Mouse (Mus musculus) forebrain, embryonic 14.5 days (tissue): ENCODE measurements around the gene Gigyf1. TPM values are rescaled to one million over a fixed set of nuclear protein-coding genes. Genes with fewer than 3 reads are reported as not detected.

ENCODE experiments used
- ATAC-seq: fragments of 200-750 bp; cut with Nextera tagmentation; 2 replicates; pipeline ENCODE4 v1.8.0; 2017; ENCODE audit warnings: mild to moderate bottlenecking, moderate library complexity
- DNase-seq: peaks from one replicate; pipeline ENCODE4 v3.0.0-alpha.2; 2015; ENCODE audit warnings: low spot score
- H3K27ac ChIP-seq: fragments of 300-500 bp; sonication (generic); 2 replicates; pipeline ENCODE4 v1.5.1; 2014; ENCODE audit warnings: low read depth, mild to moderate bottlenecking, control low read depth, low read length, moderate library complexity
- H3K27me3 ChIP-seq: fragments of 300-500 bp; sonication (generic); replicated peaks from 2 replicates; pipeline ENCODE4 v1.6.1; 2014; ENCODE audit warnings: low read length, control low read depth, mixed read lengths; ENCODE audit not compliant: control insufficient read depth, insufficient read depth
- H3K36me3 ChIP-seq: fragments of 300-500 bp; sonication (generic); 2 replicates; pipeline ENCODE4 v1.6.1; 2014; ENCODE audit warnings: low read length, control low read depth; ENCODE audit not compliant: control insufficient read depth, insufficient read depth
- H3K4me1 ChIP-seq: fragments of 300-500 bp; sonication (generic); 2 replicates; pipeline ENCODE4 v1.6.1; 2014; ENCODE audit warnings: antibody characterized with exemption, low read length, control low read depth; ENCODE audit not compliant: control insufficient read depth, insufficient read depth
- H3K4me2 ChIP-seq: fragments of 300-500 bp; sonication (generic); 2 replicates; pipeline ENCODE4 v1.6.1; 2014; ENCODE audit warnings: mild to moderate bottlenecking, control low read depth, low read length
- H3K4me3 ChIP-seq: fragments of 300-500 bp; sonication (generic); 2 replicates; pipeline ENCODE4 v1.5.1; 2014; ENCODE audit warnings: low read depth, low read length, control low read depth
- H3K9ac ChIP-seq: fragments of 300-500 bp; sonication (generic); 2 replicates; pipeline ENCODE4 v1.6.1; 2014; ENCODE audit warnings: mild to moderate bottlenecking, low read length, control low read depth, moderate library complexity
- H3K9me3 ChIP-seq: fragments of 300-500 bp; sonication (generic); replicated peaks from 2 replicates; pipeline ENCODE4 v1.6.1; 2016; ENCODE audit warnings: low read length, control low read depth, mixed read lengths; ENCODE audit not compliant: control insufficient read depth
- WGBS: fragments of 180-500 bp; shearing (Covaris S2); extraction: QIAGEN DNeasy Blood & Tissue Kit; methylation state at CpG from one replicate; pipeline ENCODE4 v1.1.7; 2014; 5-methylcytosine and 5-hydroxymethylcytosine counted together
- polyA plus RNA-seq: library from polyadenylated mRNA; unstranded; fragments of >200 nt; fragmentation: Nextera tagmentation; extraction: Ambion mirVana; gene quantifications from 2 replicates; pipeline ENCODE4 v1.2.1, GENCODE M21; 2014

The Gigyf1 gene
- polyA plus RNA-seq, 1 experiment from 2014 or later = 11.5 TPM

DNA sequence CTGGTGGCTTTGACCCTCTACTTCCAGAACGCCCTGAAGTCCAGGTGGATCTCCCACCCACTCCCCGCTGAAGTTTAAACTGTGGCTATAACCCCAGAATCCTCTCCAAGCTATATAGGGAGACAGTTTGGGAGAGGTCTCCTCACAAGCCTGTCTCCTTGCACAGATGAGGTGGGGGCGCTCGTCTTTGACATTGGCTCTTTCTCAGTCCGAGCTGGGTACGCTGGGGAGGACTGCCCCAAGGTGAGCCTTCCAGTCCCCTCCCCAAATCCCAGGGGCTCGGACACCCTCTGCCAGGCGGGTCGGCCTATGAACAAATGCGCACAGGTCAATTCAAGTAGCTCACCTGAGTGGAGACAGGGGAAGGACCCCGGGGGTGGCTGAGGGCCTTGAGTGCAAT, 35.5 kb downstream of the Gigyf1 start:
- no peaks in the 10 kb centered on the region for H3K36me3 ChIP-seq
- no peaks in the 10 kb centered on the region for H3K9me3 ChIP-seq
- WGBS = 48% methylated on average over 11 of the region's 11 CpGs
- peak overlapping the region; percentile 55 for H3K4me3 ChIP-seq
- H3K9ac ChIP-seq = peak overlapping the region; percentile 69
- peak overlapping the region; percentile 62 for H3K4me2 ChIP-seq
- H3K27me3 ChIP-seq = no peaks in the 10 kb centered on the region
- DNase-seq (no peak), ATAC-seq (0 out of 2 replicates have a peak, but pooled peaks have one; percentile 21)
- H3K4me1 ChIP-seq = peaks cover 7% of the 10 kb centered on the region; the same call in 1 of the 2 replicates
- H3K27ac ChIP-seq = 0 out of 2 replicates have a peak overlapping the region, but pooled peaks have one; percentile 54

DNA sequence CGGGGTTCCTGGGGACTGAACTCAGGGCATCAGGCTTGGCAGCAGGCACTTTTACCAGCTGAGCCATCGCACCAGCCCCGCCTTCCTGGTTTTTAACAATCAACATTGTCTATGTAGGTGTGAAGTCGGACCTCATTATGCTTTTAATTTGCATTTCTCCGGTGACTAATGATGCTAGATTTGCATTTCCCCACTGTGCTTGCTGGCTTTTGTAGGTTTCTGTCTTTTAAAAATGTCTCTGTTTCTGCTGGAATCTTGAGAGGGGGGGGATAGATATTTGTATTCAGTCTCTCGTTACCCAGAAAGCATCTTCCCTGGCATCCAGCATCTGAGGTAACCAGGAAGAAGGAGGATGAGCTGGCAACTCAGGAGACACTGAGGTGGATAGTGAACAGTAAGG, 43.2 kb downstream of the Gigyf1 start:
- H3K36me3 ChIP-seq = peaks cover 2% of the 10 kb centered on the region; the same call in 1 of the 2 replicates
- no peak overlapping the region for H3K27ac ChIP-seq
- no peaks in the 10 kb centered on the region for H3K4me1 ChIP-seq
- H3K9me3 ChIP-seq = no peaks in the 10 kb centered on the region
- 23% methylated on average over 6 of the region's 6 CpGs for WGBS
- H3K27me3 ChIP-seq = no peaks in the 10 kb centered on the region
- H3K4me3 ChIP-seq = no peak overlapping the region
- ATAC-seq (no peak), DNase-seq (peak; percentile 25)
- no peak overlapping the region for H3K4me2 ChIP-seq
- no peak overlapping the region for H3K9ac ChIP-seq

DNA sequence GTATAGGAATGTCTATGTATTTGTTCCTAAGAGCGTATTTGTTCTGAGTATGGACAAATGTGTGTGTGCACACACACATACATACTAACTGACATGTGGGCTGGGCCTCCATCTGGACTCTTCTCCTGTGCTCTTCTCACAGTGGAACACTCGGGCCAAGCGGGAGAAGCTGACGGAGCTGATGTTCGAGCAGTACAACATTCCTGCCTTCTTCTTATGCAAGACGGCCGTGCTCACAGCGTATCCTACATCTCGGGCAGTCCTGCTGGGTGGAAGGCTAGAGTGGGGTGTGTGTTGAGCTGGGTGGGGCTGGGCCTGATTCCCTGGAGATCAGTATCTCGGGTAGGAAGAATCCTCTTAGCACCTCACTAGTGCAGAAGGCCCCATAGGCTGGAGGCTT, 44.6 kb downstream of the Gigyf1 start:
- H3K4me2 ChIP-seq = no peak overlapping the region
- WGBS = 79% methylated on average over 10 of the region's 10 CpGs
- no peaks in the 10 kb centered on the region for H3K9me3 ChIP-seq
- no peaks in the 10 kb centered on the region for H3K4me1 ChIP-seq
- H3K27ac ChIP-seq = no peak overlapping the region
- ATAC-seq (no peak), DNase-seq (no peak)
- no peak overlapping the region for H3K4me3 ChIP-seq
- no peaks in the 10 kb centered on the region for H3K27me3 ChIP-seq
- H3K9ac ChIP-seq = no peak overlapping the region
- H3K36me3 ChIP-seq = peaks cover 2% of the 10 kb centered on the region; the same call in 1 of the 2 replicates

DNA sequence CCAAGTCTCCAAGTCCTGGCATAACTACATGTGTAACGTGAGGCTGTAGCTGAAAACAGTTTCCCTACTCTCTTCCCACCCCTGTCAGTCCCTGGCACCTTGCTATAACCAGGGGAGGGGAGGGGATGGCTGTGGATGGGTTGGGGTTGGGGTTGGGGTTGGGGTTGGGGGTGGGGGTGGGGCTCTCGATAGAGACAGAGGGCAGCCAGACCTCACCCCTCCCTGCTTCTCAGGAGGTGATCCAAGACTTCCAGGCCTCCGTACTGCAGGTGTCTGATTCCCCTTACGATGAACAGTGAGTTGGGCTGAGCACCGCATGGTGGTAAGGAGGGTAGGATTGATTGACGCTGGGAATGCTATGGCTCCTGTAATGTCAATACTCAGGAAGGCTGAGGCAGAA, 47.4 kb downstream of the Gigyf1 start:
- Histone ChIP-seq H3K9ac (no peak overlapping the region), H3K27ac (no peak overlapping the region), H3K9me3 (no peaks in the 10 kb centered on the region), H3K4me2 (no peak overlapping the region), H3K27me3 (no peaks in the 10 kb centered on the region), H3K4me3 (no peak overlapping the region), H3K4me1 (no peaks in the 10 kb centered on the region), H3K36me3 (peaks cover 2% of the 10 kb centered on the region; the same call in 1 of the 2 replicates)
- no peak for DNase-seq
- no peak for ATAC-seq
- WGBS = 82% methylated on average over 6 of the region's 6 CpGs

DNA sequence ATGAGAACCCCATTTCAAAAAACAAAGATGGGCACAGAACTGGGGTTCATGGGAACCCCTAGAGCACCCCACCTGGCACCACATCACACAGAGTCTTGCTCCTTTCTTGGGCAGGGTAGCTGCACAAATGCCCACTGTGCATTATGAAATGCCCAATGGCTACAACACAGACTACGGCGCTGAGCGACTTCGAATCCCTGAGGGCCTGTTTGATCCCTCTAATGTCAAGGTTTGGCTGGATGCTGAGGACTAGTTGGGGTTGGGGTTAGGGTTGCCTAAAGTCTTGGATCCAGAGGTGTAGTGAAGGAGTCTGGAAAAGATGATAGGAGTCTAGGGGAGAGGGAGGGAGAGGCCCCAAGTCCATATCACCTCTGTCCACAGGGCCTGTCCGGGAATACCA, 48.1 kb downstream of the Gigyf1 start:
- DNase-seq (no peak), ATAC-seq (no peak)
- H3K9me3 ChIP-seq = no peaks in the 10 kb centered on the region
- no peak overlapping the region for H3K4me2 ChIP-seq
- H3K27me3 ChIP-seq = no peaks in the 10 kb centered on the region
- H3K4me1 ChIP-seq = no peaks in the 10 kb centered on the region
- no peak overlapping the region for H3K4me3 ChIP-seq
- H3K27ac ChIP-seq = no peak overlapping the region
- no peak overlapping the region for H3K9ac ChIP-seq
- H3K36me3 ChIP-seq = peaks cover 2% of the 10 kb centered on the region; the same call in 1 of the 2 replicates
- 95% methylated on average over 5 of the region's 5 CpGs for WGBS

DNA sequence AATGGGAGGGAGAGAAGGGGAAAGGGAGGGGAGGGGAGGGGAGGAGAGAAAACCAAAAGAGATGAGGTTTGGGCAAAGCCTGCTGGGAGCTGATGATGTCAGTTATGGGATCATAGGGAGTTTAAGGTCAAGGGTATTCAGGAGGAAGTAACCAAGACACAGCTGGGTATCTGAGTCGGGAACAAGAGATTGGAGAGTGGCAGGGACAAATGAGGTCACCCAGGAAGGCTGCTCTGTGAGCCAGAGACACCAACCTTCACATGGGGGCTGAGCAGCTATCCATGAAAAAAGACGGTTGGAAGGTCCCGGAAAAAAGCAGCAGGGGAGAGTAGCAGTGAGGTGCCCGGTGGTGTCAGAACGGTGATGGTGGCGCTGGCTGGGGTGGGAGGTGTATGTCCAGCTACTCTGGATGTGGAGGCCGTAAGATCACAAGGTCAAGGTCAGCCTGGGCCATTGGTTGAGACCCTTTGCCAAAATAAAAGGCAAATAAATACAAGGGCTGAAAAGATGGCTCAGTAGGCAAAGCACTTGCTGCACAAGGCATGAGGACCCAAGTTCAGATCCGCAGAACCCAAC, 50.0 kb downstream of the Gigyf1 start:
- no peak overlapping the region for H3K9ac ChIP-seq
- no peak for DNase-seq
- no peaks in the 10 kb centered on the region for H3K4me1 ChIP-seq
- no peak overlapping the region for H3K4me3 ChIP-seq
- no peaks in the 10 kb centered on the region for H3K9me3 ChIP-seq
- ATAC-seq = no peak
- H3K36me3 ChIP-seq = peaks cover 2% of the 10 kb centered on the region; the same call in 1 of the 2 replicates
- no peak overlapping the region for H3K4me2 ChIP-seq
- H3K27ac ChIP-seq = no peak overlapping the region
- H3K27me3 ChIP-seq = no peaks in the 10 kb centered on the region
- 85% methylated on average over 8 of the region's 8 CpGs for WGBS

DNA sequence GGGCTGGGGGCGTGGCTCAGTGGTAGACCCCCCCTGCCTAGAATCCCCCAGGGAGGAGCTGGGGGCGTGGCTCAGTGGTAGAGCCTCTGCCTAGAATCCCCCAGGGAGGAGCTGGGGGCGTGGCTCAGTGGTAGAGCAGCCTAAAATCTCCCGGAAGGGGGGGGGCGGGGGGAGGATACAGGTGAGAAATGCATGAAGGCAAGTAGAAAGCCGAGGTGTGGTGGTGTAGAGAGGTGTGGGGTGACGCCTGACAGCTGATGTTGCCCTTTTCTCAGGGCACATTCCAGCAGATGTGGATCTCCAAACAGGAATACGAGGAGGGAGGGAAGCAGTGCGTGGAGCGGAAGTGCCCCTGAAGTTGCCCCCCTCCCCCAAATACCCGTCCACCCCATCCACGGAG, 50.7 kb downstream of the Gigyf1 start:
- H3K27me3 ChIP-seq = no peaks in the 10 kb centered on the region
- peaks cover 2% of the 10 kb centered on the region; the same call in 1 of the 2 replicates for H3K36me3 ChIP-seq
- 72% methylated on average over 12 of the region's 12 CpGs for WGBS
- H3K9me3 ChIP-seq = no peaks in the 10 kb centered on the region
- H3K27ac ChIP-seq = no peak overlapping the region
- H3K4me1 ChIP-seq = no peaks in the 10 kb centered on the region
- no peak for DNase-seq
- no peak overlapping the region for H3K4me2 ChIP-seq
- H3K4me3 ChIP-seq = no peak overlapping the region
- no peak for ATAC-seq
- no peak overlapping the region for H3K9ac ChIP-seq

DNA sequence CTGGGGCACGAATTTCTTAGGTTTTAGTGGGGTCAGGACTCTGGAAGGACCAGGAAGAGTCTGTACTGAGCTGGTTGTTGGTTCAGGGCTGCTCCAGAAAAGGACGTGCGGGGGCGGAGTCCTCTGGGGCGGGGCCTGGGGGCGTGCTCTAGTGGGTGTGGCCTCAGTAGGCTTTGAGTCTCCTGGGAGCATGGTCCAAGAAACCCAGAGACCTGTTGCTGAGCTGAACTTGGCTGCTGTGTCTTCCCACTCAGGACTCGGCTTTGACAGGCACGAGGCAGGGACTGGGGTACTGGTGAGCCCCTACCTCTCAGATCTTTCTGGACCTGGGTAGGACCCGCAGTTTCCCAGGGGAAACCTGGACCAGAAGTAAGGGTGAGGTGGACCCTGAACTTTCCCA, 51.3 kb downstream of the Gigyf1 start, which contains the start of gene Tfr2:
Gene Tfr2, plus strand, starts transcription at position 176 of the 400 bp plus-strand sequence.
- Histone ChIP-seq H3K4me3 (no peak within 1 kb of the TSS), H3K9me3 (no peaks in the 10 kb centered on the region), H3K4me1 (0 out of 2 replicates have a peak, but pooled peaks cover 3% of the 10 kb centered on the region), H3K27ac (no peak within 1 kb of the TSS), H3K36me3 (no peaks in the 10 kb centered on the region; the same call in 1 of the 2 replicates), H3K27me3 (peaks cover 4% of the 10 kb centered on the region; the same call in 1 of the 2 replicates), H3K9ac (no peak within 1 kb of the TSS), H3K4me2 (no peak within 1 kb of the TSS)
- 37% methylated on average over 9 of the region's 9 CpGs for WGBS
- no peak for ATAC-seq
- DNase-seq = no peak

DNA sequence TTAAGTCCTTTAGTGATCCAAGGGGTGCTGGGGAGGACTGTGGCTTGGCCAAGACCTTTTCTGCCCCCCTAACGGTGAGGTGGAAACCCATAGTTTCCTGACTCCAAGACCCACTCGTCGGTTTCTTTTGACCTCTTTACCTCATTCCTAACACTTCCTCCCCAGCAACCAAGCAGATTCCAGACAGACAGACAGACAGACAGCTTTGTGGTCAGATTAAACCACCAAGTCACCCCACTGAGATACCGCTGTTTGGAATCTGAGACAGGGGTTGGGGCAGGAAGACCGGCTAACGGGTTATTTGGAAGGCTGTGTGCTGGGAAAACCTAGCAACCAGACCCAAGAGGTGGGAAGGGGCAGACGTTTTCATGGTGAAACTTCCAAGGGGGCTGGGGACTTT, 51.8 kb downstream of the Gigyf1 start:
- H3K27ac ChIP-seq = no peak overlapping the region
- no peak for ATAC-seq
- H3K4me2 ChIP-seq = no peak overlapping the region
- H3K9me3 ChIP-seq = no peaks in the 10 kb centered on the region
- no peaks in the 10 kb centered on the region; the same call in 1 of the 2 replicates for H3K36me3 ChIP-seq
- no peak for DNase-seq
- no peak overlapping the region for H3K4me3 ChIP-seq
- H3K4me1 ChIP-seq = 0 out of 2 replicates have a peak, but pooled peaks cover 3% of the 10 kb centered on the region
- H3K9ac ChIP-seq = no peak overlapping the region
- peaks cover 4% of the 10 kb centered on the region; the same call in 1 of the 2 replicates for H3K27me3 ChIP-seq
- WGBS = 63% methylated on average over 7 of the region's 7 CpGs
